Mouse (Mus musculus) activated CD4-positive, CD25-positive, alpha-beta regulatory T cell, adult 4 months (primary cell): ENCODE data around the gene Gbx2. TPM values are rescaled to one million over a fixed set of nuclear protein-coding genes. Genes with fewer than 3 reads are reported as not detected.

Experiments used
- ATAC-seq: one replicate; pipeline ENCODE4 v1.8.0; 2017
- polyA plus RNA-seq, 2 experiments: library from polyadenylated mRNA; unstranded; fragments of 100-300 nt; shearing (Covaris generic); gene quantifications; one replicate each; pipeline ENCODE4 v1.2.1; 2017

Gbx2 gene
- not detected for polyA plus RNA-seq

DNA sequence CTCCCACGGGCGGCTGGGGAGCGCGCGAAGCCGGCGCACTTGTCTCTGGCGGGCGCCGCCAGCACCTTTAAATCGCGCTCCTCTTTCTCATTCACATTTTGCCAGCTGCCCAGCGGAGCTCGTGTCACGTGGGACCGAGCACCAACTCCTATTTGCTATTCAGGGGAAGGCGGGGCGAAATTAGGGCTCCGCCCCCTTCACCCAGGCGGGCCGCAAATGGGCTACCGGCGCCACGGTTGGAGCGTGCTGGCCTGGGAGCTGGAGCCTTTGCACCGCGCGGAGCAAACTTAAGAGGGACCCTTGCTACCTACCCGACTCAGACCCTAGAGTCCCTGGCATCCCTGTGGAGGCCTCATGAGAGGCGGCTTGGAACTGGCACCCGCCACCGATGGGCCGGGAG, at the start of gene Gbx2:
Gene Gbx2, minus strand, starts transcription at position 60 of the 400 bp plus-strand sequence.
- ATAC-seq: no peak

GRCm38 (mm10) chr1:89977261-89977660, 46.3 kb upstream of the Gbx2 start:
- no peak for ATAC-seq

DNA sequence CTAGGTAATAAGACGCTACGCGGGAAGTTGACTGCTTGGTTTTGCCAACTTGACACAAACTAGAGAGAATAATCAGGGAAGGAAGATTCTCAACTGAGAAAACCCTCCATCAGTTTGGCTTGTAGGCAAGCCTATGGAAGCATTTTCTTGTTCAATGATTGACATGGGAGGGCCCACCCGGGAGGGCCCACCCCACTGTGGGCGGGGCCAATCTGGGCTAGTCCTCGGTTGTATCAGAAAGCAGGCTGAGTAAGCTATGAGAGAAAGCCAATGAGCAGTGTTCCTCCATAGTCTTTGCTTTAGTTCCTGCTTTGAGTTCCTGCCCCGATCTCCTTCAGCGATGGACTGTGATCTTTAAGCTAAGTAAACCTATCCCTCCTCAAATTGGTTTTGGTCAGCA, 45.4 kb upstream of the Gbx2 start:
- no peak for ATAC-seq

GRCm38 (mm10) chr1:89974541-89974940, 43.6 kb upstream of the Gbx2 start:
- ATAC-seq: no peak

DNA sequence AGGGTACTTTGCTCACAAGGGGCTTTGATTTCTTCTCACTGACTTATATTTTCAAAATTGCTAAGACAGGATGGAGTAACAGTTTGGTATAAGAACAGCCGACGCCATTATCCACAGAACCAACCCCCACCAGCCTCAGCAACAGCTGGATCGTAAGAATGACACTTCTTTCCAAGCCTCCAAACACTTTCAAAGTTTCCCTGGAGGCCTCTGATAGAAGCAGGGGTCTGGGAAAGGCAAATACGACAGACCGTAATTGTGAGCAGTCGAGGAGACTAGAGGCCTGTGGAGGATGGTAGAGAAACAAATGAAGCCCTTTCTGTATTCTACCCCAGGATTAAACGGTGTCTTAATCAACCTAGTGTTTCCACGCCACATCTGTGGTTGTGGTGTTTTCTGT, 40.9 kb upstream of the Gbx2 start:
- ATAC-seq: no peak

- ATAC-seq: no peak
Measured at GRCm38 (mm10) chr1:89969714-89970110, 38.7 kb upstream of the Gbx2 start.

DNA sequence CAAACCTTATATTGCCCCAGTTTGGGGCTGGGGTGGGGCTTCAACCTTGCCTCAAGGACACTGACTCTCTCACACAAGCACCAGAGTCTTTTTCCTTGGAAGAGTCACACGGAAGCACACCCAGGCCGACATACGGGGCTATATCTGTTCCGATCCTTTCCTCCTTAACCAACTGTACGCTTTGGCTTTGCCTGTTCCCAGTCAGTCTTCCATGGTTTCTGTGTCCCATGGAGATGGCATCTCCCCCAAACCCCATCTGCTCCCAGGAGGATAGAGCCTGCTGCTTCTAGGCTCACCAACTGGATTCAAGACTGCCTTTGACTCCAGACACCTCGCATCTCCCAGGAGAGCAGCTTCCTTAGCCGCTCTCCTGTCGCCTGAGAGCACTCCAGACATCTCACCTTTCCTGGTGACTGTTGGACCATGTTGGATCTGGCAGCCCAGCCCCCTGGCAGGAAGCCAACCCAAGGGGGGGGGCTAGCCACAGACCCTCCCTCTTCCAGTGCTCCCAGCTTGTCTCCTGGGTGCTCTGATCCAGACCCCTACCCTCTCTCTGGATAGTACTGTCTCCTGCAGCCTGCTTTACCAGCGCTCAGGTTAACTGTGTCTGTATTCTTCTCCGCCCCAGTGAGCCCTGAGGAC, 38.2 kb upstream of the Gbx2 start:
- no peak for ATAC-seq

DNA sequence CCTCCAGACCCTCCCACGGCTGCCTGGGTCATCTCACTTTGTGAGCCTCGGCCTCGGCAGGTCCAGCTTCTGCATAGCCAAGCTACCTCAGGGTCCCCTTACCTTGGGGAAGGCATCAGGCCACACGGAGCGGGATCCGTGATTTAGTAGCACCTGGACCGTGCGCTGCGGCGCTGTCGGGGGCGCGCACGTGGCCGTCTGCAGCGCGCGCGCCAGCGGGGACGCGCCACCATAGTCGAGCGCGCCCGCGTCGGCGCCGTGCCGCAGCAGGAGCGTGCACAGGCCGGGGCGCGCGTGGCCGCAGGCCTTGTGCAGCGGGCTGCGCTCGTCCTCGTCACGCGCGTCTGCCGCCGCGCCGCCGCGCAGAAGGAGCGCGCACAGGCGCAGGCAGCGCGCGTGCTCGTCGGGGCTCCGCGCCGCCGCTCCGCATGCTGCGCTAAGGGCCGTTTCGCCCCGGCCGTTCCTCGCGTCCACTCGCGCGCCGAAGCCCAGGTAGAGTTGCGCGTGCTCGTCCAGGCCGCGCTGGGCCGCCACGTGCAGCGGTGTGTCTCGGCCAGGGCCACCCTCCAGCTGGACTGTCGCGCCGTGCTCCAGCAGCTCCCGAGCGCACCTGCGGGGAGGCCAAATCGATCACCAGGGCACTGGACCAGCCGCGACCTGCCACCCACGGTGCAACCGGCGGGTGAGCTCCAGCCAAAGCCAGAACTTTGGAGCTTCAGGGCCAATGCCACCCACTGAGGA, 37.3 kb upstream of the Gbx2 start:
- no peak for ATAC-seq

GRCm38 (mm10) chr1:89967585-89967984, 36.6 kb upstream of the Gbx2 start:
- ATAC-seq: no peak

DNA sequence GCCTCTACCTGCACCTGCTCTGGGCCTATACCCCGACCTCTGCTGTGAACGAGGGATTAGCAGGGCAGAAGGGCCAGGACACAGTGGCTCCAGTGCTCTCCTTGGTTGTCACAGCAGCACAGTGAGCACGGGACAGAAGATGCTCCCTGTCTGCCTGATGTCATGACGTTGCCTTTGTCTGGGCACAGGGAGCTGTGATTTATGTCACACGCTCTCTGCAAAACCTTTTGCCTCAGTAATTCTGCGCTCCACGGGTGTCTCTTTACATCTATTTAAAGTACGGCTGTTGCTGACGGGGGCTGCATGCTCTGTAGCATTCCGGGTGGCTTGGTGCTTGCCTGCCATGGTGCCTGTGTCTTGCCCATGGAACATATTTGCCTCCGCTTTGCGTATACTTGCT, 33.4 kb upstream of the Gbx2 start:
- no peak for ATAC-seq

DNA sequence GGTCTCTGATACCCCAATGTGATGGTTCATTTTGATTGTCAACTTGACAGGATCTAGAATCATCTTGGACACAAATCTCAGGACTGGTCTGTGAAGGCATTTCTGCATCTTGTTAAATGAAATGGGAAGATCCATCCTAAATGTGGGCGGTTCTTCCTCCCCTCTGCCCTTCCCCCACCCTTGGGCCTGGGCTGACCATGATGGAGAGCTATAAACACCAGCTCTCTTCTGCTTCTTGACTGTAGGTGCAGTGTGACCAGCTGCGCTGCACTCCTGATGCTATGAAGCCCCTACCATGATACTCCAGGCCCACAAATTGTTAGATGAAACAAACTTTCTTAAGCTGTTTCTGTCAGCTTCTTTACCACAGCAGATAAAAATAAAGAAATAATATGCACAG, 32.3 kb upstream of the Gbx2 start:
- ATAC-seq: no peak

GRCm38 (mm10) chr1:89962092-89962491, 31.1 kb upstream of the Gbx2 start:
- no peak for ATAC-seq

GRCm38 (mm10) chr1:89959393-89959792, 28.4 kb upstream of the Gbx2 start:
- ATAC-seq: no peak

DNA sequence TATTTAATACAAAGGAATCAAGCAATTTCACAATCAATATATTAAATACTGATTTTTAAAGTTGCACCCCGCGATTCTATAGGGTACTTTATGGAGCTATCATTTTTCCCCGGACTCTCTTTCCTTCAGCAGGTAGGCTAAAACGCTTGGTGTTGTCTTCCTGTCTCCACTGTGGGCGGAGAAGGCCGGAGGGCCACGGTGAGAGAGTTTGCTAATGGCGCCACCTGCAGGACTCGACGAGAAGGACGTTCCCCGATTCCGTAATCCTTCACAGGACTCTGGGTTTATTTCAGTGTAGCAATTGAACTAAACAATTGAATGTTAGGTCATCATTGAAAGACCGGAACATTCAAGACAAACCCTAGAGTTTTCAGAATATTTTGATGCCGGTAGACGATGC, 12.2 kb upstream of the Gbx2 start:
- ATAC-seq: no peak

GRCm38 (mm10) chr1:89942395-89942976, 11.5 kb upstream of the Gbx2 start:
- ATAC-seq: no peak

- ATAC-seq: no peak
Measured at GRCm38 (mm10) chr1:89941701-89942381, 10.9 kb upstream of the Gbx2 start.

DNA sequence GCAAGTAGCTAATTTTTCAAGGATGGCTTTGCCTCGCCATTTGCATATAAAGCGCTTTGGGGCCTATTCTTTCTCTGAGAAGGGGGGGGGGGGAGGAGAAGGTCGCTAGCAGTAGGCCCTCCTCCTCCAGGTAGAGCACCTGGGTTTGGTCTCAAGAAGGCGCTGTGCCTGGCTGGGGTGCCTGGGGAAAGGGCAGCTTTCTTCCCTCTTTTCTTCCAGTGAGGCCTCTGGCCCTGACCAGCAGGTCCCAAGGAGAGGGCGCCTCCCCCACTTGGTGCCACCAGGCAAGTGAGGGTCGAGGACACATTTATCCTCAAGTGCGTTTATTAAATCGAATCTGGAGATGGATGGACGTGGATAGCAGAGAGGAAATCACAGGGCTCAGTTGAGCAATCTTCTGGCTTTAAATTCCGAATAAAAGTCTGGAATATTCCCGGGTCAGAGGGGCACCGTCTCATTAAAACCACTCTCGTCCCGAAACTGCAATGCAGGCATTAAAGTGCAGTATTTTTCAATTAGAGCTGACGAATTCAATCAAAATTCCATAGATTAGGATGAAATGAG, 10.1 kb upstream of the Gbx2 start:
- ATAC-seq: no peak

DNA sequence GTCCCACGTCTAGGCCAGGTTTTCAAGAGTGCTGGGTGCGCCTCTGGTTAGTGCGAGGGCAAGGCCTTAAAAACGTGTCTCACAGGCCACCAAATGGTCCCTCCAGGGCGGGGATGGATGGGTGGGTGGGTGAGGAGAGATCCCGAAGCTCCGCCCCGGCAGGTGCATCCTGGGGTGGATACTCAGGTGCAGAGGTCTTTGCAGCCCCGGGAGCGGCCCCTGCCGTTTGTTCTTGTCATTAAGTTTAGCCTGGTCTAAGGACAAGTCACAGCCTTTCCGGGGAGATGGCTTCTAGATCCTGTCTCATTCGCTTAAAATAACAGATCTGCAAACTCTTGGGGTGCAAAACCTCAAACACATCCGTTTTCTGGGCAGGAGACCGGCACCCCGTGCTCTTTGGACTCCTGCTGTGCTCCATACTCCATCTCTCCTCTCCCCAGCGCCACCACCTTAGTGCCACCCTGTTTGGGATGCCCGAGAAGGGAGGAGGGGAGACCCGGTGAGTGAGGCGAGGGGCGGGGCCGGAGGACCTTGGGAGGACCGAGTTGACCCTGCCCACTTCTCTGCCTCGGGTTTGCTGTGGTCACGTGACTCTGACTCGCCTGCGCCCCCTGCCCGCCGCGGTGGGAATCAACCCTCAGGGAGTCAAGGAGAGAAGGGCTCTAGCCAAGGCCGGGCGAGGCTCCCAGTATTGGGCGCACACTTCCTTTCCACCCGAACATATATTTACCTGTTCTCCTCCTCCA, 9.2 kb upstream of the Gbx2 start:
- no peak for ATAC-seq

DNA sequence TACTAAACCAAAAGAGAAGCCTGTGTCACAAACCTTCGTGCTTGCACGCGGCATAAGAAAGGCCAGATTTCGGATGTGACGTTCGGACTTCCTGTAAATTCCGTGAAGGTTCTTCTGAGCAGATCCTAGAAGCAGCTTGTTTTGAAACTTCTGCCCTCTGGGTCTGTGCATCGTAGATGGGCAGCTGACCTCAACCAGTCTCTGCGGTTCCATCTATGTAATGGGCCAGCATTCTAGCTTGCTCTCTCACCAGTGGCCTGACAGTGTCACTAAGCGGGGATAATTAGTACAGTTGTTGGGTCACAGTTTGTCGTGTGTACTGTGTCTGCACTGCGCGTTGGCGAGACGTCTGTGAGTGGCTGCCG, 8.6 kb upstream of the Gbx2 start:
- ATAC-seq: no peak

DNA sequence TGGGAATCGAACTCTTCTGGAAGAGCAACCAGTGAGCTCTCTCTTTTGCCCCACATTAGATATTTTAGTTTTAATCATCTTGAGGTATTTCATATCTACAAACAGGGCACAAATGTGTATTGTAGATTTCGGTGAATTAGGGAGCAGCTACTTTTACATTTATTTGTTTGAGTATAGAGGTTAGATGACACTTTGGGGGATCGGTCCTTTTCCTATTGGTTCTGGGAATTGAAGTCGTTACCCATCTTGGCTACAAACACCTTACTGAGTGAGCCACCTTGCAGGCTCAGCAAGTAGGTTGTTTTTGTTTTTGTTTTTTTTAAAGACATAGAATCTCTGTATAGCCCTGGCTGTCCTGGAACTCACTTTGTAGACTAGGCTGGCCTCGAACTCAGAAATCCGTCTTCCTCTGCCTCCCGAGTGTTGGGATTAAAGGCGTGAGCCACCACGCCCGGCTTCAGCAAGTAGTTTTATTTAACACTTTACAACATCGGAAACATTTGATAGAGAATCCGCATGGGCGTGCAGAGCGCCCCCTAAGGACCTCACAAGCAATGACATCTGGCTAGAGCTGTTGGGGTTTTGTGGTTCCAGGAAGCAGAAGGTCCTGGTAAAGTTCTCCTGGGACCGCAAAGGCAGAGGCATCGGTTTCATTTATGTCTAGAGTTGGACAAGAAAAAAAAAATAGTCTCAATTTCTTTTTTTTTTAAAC, 8.1 kb upstream of the Gbx2 start:
- no peak for ATAC-seq

DNA sequence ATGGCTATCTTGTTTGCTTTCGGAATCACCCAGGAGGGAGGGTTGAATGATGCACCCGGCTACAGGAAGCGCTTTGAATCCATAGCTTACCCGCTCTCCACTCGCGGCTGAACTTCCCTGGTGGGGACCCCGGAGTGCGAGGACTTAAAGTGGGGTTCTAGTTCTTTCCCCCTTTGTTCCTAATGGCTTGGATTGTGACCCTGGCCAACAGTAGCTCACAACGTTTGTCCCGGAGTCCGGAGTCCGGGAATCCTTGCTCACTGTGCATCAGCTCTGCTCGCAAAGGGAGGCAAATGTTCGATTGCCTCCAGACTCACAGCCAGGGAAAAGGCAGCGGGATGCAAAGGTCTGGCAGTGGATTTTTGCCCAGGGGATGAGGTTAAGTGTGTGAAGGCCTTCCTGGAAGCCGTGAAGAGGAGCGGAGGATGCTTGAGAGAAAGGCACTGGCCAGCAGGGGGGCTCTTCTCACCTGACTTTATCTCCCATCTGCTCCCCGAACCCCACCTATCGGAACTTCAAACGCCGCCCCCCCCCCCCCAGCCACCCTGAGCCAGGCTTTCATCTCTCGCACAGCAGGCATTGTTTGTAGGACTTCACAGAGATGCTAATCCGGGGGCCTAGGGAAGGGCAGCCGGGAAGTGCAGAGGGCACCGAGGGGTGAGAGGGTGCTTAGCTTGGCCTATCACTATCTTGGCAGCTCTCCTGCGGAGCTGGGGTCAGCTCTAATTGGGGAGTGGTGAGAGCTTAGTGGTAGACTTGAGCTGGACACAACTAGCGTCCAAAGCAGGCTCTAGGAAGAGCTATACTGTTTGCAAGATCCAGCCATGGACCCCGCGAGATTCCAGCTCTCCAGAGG, 4.7 kb upstream of the Gbx2 start:
- no peak for ATAC-seq
